Mouse (Mus musculus) olfactory bulb, adult 2 months (tissue): ENCODE measurements around the gene Hectd3.

Source experiments
- CTCF ChIP-seq: fragments of 200-500 bp; IDR thresholded peaks from 2 replicates; pipeline ENCODE4 v1.5.1; 2012; ENCODE audit warnings: low read depth, mild to moderate bottlenecking, low read length, moderate library complexity; ENCODE audit not compliant: insufficient read depth
- POLR2A ChIP-seq: fragments of 200-500 bp; IDR thresholded peaks from 2 replicates; pipeline ENCODE4 v1.6.1; 2012; ENCODE audit warnings: mild to moderate bottlenecking, low read depth, low read length, moderate library complexity; ENCODE audit not compliant: insufficient read depth

- TF ChIP-seq CTCF (no peak), POLR2A (no peak)
Observed at GRCm38 (mm10) chr4:117007058-117007457, 11.9 kb downstream of the Hectd3 start.
